Mouse (Mus musculus): Measurements from ENCODE around the gene Hip1r. TPM values are rescaled to one million over a fixed set of nuclear protein-coding genes. Genes with fewer than 3 reads are reported as not detected.

Hip1r gene
- polyA plus RNA-seq, 1 experiment from 2014 or later: 62.0 TPM

DNA sequence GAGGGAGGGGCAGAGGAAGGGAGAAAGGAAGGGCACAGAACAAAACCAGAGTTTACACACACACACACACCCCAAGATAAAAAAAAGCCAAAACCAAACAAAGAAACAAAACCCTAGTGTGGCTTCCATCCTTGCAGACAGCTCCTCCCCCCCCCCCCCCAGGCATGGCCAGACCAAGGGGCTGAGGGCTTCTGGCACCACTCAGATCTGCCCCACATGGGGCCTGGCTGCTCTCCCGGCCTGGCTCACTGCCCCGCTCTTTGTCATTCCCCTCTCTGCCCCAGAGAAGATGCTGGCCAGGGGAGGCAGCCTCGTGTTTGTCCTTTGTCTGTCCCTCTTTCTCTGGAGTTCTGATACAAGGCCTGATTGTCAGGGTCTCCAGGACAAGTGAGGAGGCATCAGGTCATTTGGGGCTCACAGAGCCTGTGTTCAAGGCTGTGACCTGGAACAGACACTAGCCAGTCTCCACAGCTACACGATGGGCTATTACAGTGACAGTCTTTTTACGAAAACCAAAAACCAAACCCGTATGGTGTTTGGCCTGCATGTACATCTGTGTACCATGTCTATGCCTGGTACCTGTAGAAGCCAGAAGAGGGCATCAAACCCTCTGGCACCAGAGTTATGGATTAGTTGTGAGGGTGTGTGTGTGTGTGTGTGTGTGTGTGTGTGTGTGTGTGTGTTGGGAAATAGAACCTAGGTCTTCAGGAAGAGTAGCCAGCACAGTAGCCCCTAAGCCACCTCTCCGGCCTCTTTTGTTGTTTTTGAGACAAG lies 20.0 kb downstream of the Hip1r start:
- TF ChIP-seq CTCF (IDR thresholded peaks at IDR 0.05): no peak
- no peaks in the 10 kb centered on the region for H3K27me3 ChIP-seq
- no peak for DNase-seq (ENCODE audit: low read depth, low spot score)
- ATAC-seq: no peak
- in situ Hi-C loops (cut with MboI; ENCODE audit: low pct_unique_long_range_greater_than_20kb): loop anchor here (5.0 kb wide), 2 partner anchors 41 to 166 kb away; no protein-coding TSS in a partner anchor
- ChIA-PET CTCF (interaction anchor here (1.5 to 2.9 kb wide), 9 partner anchors 10 to 91 kb away, joined by 4 to 19 read pairs (median 12); no protein-coding TSS in a partner anchor), POLR2A (interaction anchor here (1.0 to 1.2 kb wide), 4 partner anchors 11 to 93 kb away, joined by 3 to 4 read pairs (median 4); partner anchors contain the start of gene Ccdc62)

DNA sequence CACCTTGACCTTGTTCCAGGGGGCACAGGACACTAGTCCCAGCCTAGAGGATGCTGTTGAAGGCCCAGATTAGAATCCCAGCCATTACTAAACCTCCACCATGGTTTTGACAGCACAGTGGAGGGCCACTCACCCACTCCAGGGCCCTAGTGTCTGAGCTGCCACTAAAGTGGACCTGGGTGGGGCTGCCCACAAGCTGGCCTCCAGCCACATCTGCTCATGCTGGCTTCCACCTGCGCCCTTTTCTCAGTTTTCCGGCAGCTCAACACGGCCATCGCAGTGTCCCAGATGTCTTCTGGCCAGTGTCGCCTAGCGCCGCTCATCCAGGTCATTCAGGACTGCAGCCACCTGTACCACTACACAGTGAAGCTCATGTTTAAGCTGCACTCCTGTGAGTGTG lies 21.0 kb downstream of the Hip1r start:
- DNase-seq (ENCODE audit: low read depth, low spot score): no peak
- TF ChIP-seq CTCF (IDR thresholded peaks at IDR 0.05): no peak
- POLR2A ChIA-PET: interaction anchor here (1.0 kb wide), 1 partner anchor 10 kb away, joined by 3 read pairs; no protein-coding TSS in a partner anchor
- in situ Hi-C loops (cut with MboI; ENCODE audit: low pct_unique_long_range_greater_than_20kb): loop anchor here (5.0 kb wide), 2 partner anchors 42 to 167 kb away; no protein-coding TSS in a partner anchor
- H3K27me3 ChIP-seq: no peaks in the 10 kb centered on the region
- no peak for ATAC-seq
- CTCF ChIA-PET: interaction anchor here (2.2 to 2.9 kb wide), 3 partner anchors 48 to 90 kb away, joined by 8 to 19 read pairs (median 12); no protein-coding TSS in a partner anchor

DNA sequence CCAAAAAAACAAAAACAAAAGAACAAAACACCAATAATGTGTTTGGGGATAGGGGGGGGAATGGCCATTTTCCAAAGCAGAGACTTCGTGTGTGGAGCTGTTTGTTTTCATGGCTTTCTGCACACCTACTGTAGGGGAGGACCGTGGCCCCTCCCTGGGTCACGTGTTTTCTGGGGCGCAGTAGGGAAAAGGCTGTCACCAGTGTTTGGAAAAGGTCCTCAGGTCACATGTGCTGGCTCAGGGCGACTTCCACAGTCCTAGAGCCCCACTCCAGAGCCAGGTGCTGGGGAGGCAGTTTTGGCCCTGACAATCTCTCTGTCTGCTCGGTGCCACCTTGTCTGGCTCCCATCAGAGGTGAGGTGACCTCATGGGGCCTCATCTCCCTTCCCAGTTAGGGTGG lies 22.0 kb downstream of the Hip1r start:
- POLR2A ChIA-PET: no interaction called here

DNA sequence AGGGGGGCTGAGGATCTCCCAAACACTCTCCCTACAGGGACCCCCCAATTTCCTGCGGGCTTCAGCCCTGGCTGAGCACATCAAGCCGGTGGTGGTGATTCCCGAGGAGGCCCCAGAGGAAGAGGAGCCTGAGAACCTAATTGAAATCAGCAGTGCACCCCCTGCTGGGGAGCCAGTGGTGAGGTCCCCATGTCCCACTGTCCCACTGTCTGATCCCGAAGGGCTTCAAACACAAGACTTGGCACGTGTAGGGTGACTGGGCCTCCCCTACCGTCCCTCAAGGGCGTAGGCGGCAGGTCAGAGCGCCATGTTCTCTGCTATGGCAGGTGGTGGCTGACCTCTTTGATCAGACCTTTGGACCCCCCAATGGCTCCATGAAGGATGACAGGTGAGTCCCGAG lies 22.8 kb downstream of the Hip1r start:
- no peaks in the 10 kb centered on the region for H3K27me3 ChIP-seq
- in situ Hi-C loops (cut with MboI; ENCODE audit: low pct_unique_long_range_greater_than_20kb): no loop called here

More for the DNA sequence above, 22.0 kb downstream of the Hip1r start:
- no peaks in the 10 kb centered on the region for H3K27me3 ChIP-seq
- TF ChIP-seq CTCF (IDR thresholded peaks at IDR 0.05): no peak
- CTCF ChIA-PET: interaction anchor here (2.2 to 2.5 kb wide), 2 partner anchors 78 to 89 kb away, joined by 8 to 12 read pairs; no protein-coding TSS in a partner anchor
- DNase-seq (ENCODE audit: low read depth, low spot score) (no peak), ATAC-seq (no peak)
- in situ Hi-C loops (cut with MboI; ENCODE audit: low pct_unique_long_range_greater_than_20kb): no loop called here

DNA sequence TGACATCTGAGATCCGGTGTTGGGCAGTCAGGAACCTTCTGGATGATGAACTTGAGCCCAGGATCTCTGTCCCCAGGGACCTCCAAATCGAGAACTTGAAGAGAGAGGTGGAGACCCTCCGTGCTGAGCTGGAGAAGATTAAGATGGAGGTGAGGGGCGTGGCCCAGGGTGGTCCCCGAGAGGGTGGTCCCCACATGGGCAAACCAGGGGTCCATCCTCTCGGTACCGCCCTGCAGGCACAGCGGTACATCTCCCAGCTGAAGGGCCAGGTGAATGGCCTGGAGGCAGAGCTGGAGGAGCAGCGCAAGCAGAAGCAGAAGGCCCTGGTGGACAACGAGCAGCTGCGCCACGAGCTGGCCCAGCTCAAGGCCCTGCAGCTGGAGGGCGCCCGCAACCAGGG lies 23.3 kb downstream of the Hip1r start:
- DNase-seq (ENCODE audit: low read depth, low spot score) (no peak), ATAC-seq (no peak)
- ChIA-PET POLR2A (no interaction called here), CTCF (interaction anchor here (0.8 to 2.0 kb wide), 3 partner anchors 22 to 89 kb away, joined by 3 to 9 read pairs (median 3); no protein-coding TSS in a partner anchor)
- H3K27me3 ChIP-seq: no peaks in the 10 kb centered on the region
- in situ Hi-C loops (cut with MboI; ENCODE audit: low pct_unique_long_range_greater_than_20kb): no loop called here
- no peak for TF ChIP-seq CTCF (IDR thresholded peaks at IDR 0.05)

More for the DNA sequence above, 22.8 kb downstream of the Hip1r start:
- no peak for ATAC-seq
- TF ChIP-seq CTCF (IDR thresholded peaks at IDR 0.05): no peak
- no peak for DNase-seq (ENCODE audit: low read depth, low spot score)
- CTCF ChIA-PET: interaction anchor here (2.0 kb wide), 1 partner anchor 89 kb away, joined by 9 read pairs; no protein-coding TSS in a partner anchor
- POLR2A ChIA-PET: no interaction called here

DNA sequence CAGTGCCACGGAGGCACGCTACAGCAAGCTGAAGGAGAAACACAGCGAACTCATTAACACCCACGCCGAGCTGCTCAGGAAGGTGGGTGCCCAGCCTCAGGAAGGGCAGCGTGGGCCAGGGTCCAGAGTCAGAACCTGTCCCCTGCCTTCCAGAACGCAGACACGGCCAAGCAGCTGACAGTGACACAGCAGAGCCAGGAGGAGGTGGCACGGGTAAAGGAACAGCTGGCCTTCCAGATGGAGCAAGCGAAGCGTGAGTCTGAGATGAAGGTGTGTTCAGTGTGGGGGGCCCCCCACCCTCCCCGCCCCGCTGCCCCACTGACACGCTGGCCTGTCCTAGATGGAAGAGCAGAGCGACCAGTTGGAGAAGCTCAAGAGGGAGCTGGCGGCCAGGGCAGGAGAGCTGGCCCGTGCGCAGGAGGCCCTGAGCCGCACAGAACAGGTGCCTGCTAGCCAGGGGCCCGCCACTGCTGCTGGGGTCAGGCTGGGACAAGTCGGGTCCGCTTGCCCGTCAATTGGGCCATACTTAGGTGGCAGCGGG lies 23.9 kb downstream of the Hip1r start:
- POLR2A ChIA-PET: interaction anchor here (1.1 kb wide), 1 partner anchor 91 kb away, joined by 3 read pairs; no protein-coding TSS in a partner anchor
- CTCF ChIA-PET: interaction anchor here (0.7 to 2.0 kb wide), 4 partner anchors 21 to 88 kb away, joined by 3 to 9 read pairs (median 4); no protein-coding TSS in a partner anchor
- no peaks in the 10 kb centered on the region for H3K27me3 ChIP-seq
- no peak for DNase-seq (ENCODE audit: low read depth, low spot score)
- in situ Hi-C loops (cut with MboI; ENCODE audit: low pct_unique_long_range_greater_than_20kb): no loop called here
- ATAC-seq: no peak
- TF ChIP-seq CTCF (IDR thresholded peaks at IDR 0.05): no peak

DNA sequence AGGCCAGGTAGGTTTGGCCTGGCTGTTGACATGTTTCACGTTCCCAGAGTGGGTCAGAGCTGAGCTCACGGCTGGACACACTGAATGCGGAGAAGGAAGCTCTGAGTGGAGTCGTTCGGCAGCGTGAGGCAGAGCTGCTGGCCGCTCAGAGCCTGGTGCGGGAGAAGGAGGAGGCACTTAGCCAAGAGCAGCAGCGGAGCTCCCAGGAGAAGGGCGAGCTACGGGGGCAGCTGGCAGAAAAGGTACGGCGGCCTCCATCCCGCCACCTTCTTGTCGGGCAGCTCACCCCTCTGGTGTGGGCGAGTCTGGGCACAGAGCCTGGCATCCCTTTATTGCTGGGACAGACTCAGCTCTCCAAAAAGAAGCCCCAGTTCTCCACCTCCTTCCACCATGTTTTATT lies 24.4 kb downstream of the Hip1r start:
- in situ Hi-C loops (cut with MboI; ENCODE audit: low pct_unique_long_range_greater_than_20kb): no loop called here
- no peak for TF ChIP-seq CTCF (IDR thresholded peaks at IDR 0.05)
- no peaks in the 10 kb centered on the region for H3K27me3 ChIP-seq
- ATAC-seq (no peak), DNase-seq (ENCODE audit: low read depth, low spot score) (no peak)
- ChIA-PET POLR2A (interaction anchor here (1.1 kb wide), 1 partner anchor 90 kb away, joined by 3 read pairs; no protein-coding TSS in a partner anchor), CTCF (interaction anchor here (2.0 kb wide), 1 partner anchor 88 kb away, joined by 9 read pairs; no protein-coding TSS in a partner anchor)

DNA sequence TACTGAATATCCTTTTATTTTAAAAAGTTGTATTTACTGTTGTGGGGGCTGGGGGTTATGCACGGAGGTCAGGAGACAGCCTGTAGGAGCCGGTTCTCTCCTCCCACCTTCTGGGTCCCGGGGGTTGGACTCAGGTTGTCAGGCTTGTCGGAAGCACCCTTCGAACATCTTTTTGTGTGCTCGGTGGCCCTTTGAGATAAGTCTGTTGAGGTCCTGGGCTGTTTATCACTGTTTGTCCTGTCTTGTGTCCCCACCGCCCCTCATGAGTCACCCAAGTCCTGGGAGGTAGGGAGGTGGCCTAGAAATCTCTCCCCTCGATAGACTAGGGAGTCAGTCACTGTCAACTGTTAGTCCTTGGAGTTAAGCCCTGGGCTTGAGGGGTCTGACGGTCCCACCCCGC lies 24.9 kb downstream of the Hip1r start:
- in situ Hi-C loops (cut with MboI; ENCODE audit: low pct_unique_long_range_greater_than_20kb): no loop called here
- TF ChIP-seq CTCF (IDR thresholded peaks at IDR 0.05): no peak
- DNase-seq (ENCODE audit: low read depth, low spot score) (no peak), ATAC-seq (no peak)
- ChIA-PET CTCF (interaction anchor here (6.8 kb wide), 1 partner anchor 87 kb away, joined by 51 read pairs; no protein-coding TSS in a partner anchor), POLR2A (interaction anchor here (1.1 kb wide), 1 partner anchor 90 kb away, joined by 3 read pairs; no protein-coding TSS in a partner anchor)
- no peaks in the 10 kb centered on the region for H3K27me3 ChIP-seq

DNA sequence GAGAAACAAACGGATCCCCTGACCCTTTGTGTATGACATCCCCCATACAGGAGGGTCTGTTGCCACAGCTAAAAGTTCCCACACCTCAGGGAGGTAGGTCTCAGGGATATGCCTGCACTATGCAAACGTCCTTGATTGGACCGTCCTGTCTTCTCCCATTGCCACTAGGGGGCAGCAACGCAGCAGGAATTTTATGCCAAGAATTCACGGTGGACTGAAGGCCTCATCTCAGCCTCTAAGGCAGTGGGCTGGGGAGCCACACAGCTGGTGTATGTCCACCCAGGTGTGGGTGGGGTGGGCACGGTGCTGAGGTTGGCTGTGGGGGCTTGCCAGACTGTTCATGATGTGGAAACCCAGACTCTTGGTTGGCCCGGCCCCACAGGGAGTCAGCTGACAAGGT lies 27.4 kb downstream of the Hip1r start:
- no peak for ATAC-seq
- CTCF ChIA-PET: interaction anchor here (0.6 to 6.8 kb wide), 18 partner anchors 9 to 110 kb away, joined by 3 to 51 read pairs (median 4); no protein-coding TSS in a partner anchor

DNA sequence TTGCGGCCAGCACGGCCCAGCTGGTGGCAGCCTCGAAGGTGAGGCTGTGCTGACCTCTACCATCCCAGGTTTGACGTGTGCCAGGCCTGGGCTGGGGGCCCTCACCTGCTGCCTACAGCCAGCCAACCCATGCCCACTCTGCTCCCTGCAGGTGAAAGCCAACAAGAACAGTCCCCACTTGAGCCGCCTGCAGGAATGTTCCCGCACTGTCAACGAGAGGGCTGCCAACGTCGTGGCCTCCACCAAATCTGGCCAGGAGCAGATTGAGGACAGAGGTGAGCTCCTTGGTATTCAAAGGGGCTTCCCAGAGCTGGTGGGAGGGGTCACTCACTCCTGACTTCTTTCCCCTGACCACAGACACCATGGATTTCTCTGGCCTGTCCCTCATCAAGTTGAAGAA lies 27.8 kb downstream of the Hip1r start:
- CTCF ChIA-PET: interaction anchor here (0.9 to 6.8 kb wide), 12 partner anchors 9 to 87 kb away, joined by 3 to 51 read pairs (median 5); no protein-coding TSS in a partner anchor
- in situ Hi-C loops (cut with MboI; ENCODE audit: low pct_unique_long_range_greater_than_20kb): loop anchor here (5.0 kb wide), 1 partner anchor 81 kb away; no protein-coding TSS in a partner anchor
- ATAC-seq: no peak
- TF ChIP-seq CTCF (IDR thresholded peaks at IDR 0.05): no peak
- H3K27me3 ChIP-seq: no peaks in the 10 kb centered on the region
- POLR2A ChIA-PET: interaction anchor here (1.9 kb wide), 1 partner anchor 31 kb away, joined by 5 read pairs; the partner anchor contains the start of gene Vps37b
- DNase-seq (ENCODE audit: low read depth, low spot score): no peak

More for the DNA sequence above, 27.4 kb downstream of the Hip1r start:
- H3K27me3 ChIP-seq: no peaks in the 10 kb centered on the region
- in situ Hi-C loops (cut with MboI; ENCODE audit: low pct_unique_long_range_greater_than_20kb): loop anchor here (5.0 kb wide), 1 partner anchor 81 kb away; no protein-coding TSS in a partner anchor
- POLR2A ChIA-PET: interaction anchor here (0.6 to 1.9 kb wide), 4 partner anchors 9 to 83 kb away, joined by 3 to 6 read pairs (median 4); partner anchors contain the start of gene Vps37b
- no peak for DNase-seq (ENCODE audit: low read depth, low spot score)
- TF ChIP-seq CTCF (IDR thresholded peaks at IDR 0.05): no peak
